Mouse (Mus musculus) CH12.LX (cell line): ENCODE results near the gene Ntng1. TPM values are rescaled to one million over a fixed set of nuclear protein-coding genes. Genes with fewer than 3 reads are reported as not detected.

Experiments
- DNase-seq: peaks from one replicate; pipeline ENCODE4 v3.0.0-alpha.2; 2013; ENCODE audit errors: extremely low read depth
- H3K27ac ChIP-seq: 2 replicates; pipeline ENCODE4 v1.5.1; 2012; ENCODE audit warnings: low read depth, mild to moderate bottlenecking, control low read depth, moderate library complexity; ENCODE audit not compliant: insufficient read depth
- H3K27me3 ChIP-seq: replicated peaks from 2 replicates; pipeline ENCODE3; 2012; ENCODE audit warnings: inconsistent platforms
- H3K36me3 ChIP-seq, 2 experiments: replicated peaks in 1 of 2; 2 replicates each; pipeline versions ENCODE3 to v1.6.1; 2012; ENCODE audit warnings: inconsistent platforms in 1 of 2, low read length in 1 of 2, mild to moderate bottlenecking in 1 of 2, mixed read lengths in 1 of 2, moderate library complexity in 1 of 2; ENCODE audit not compliant: control insufficient read depth in 1 of 2, insufficient read depth in 1 of 2
- H3K4me1 ChIP-seq, 2 experiments: 2 replicates each; pipeline ENCODE4 v1.6.1; 2012; ENCODE audit warnings: inconsistent platforms in 1 of 2, moderate library complexity in 1 of 2; ENCODE audit not compliant: insufficient read depth in 2 of 2, control insufficient read depth in 1 of 2
- H3K4me2 ChIP-seq: 2 replicates; pipeline ENCODE4 v1.6.1; 2012; ENCODE audit warnings: low read depth, mild to moderate bottlenecking, control low read depth; ENCODE audit not compliant: poor library complexity, insufficient read depth, severe bottlenecking
- H3K4me3 ChIP-seq, 3 experiments: fragments of 150-350 bp in 1 of 3; sonication (generic) in 1 of 3; replicated peaks in 1 of 3; 2 replicates each; pipeline versions ENCODE3 to v1.5.1; 2011 to 2012; ENCODE audit warnings: low read depth in 2 of 3, low read length in 2 of 3, mild to moderate bottlenecking in 2 of 3, moderate library complexity in 2 of 3, control low read depth in 1 of 3, improper control_type of control experiment in 1 of 3, inconsistent platforms in 1 of 3, mixed read lengths in 1 of 3; ENCODE audit not compliant: poor library complexity in 1 of 3
- H3K79me2 ChIP-seq: replicated peaks from 2 replicates; pipeline ENCODE4 v1.6.1; 2012; ENCODE audit warnings: mild to moderate bottlenecking, moderate library complexity; ENCODE audit not compliant: control insufficient read depth, poor library complexity, insufficient read depth, severe bottlenecking; ENCODE audit errors: extremely low read depth
- H3K9ac ChIP-seq: 2 replicates; pipeline ENCODE4 v1.6.1; 2012; ENCODE audit warnings: low read depth, mild to moderate bottlenecking, control low read depth, moderate library complexity; ENCODE audit not compliant: insufficient read depth
- H3K9me3 ChIP-seq: replicated peaks from 2 replicates; pipeline ENCODE3; 2012; ENCODE audit warnings: low read length, inconsistent platforms, mixed read lengths
- BHLHE40 ChIP-seq: IDR thresholded peaks from 2 replicates; pipeline ENCODE4 v1.6.1; 2011; ENCODE audit warnings: mild to moderate bottlenecking, low read depth, low read length, improper control_type of control experiment
- CTCF ChIP-seq, 2 experiments: IDR thresholded peaks in 1 of 2; conservative IDR thresholded peaks in 1 of 2; 2 replicates each; pipeline ENCODE4 v1.5.1; 2011 to 2012; ENCODE audit warnings: low read depth in 2 of 2, low read length in 2 of 2, improper control_type of control experiment in 1 of 2, inconsistent platforms in 1 of 2, mild to moderate bottlenecking in 1 of 2, moderate library complexity in 1 of 2
- EP300 ChIP-seq: IDR thresholded peaks from 2 replicates; pipeline ENCODE4 v1.6.1; 2011; ENCODE audit warnings: low read length, improper control_type of control experiment
- ETS1 ChIP-seq: conservative IDR thresholded peaks from 2 replicates; pipeline ENCODE4 v1.6.1; 2012; ENCODE audit warnings: low read depth, mild to moderate bottlenecking, inconsistent platforms, low read length, improper control_type of control experiment, moderate library complexity
- HCFC1 ChIP-seq: IDR thresholded peaks from 2 replicates; pipeline ENCODE4 v1.6.1; 2012; ENCODE audit warnings: low read depth, mild to moderate bottlenecking, inconsistent platforms, low read length, improper control_type of control experiment
- JUND ChIP-seq: conservative IDR thresholded peaks from 2 replicates; pipeline ENCODE4 v1.6.1; 2011; ENCODE audit warnings: low read depth, low read length, improper control_type of control experiment
- KAT2A ChIP-seq: IDR thresholded peaks from 2 replicates; pipeline ENCODE4 v1.6.1; 2012; ENCODE audit warnings: low read length, improper control_type of control experiment, inconsistent platforms; ENCODE audit not compliant: insufficient replicate concordance
- MXI1 ChIP-seq: IDR thresholded peaks from 2 replicates; pipeline ENCODE4 v1.6.1; 2011; ENCODE audit warnings: mild to moderate bottlenecking, low read depth, low read length, improper control_type of control experiment
- NRF1 ChIP-seq: IDR thresholded peaks from 2 replicates; pipeline ENCODE4 v1.6.1; 2014; ENCODE audit warnings: low read depth, mild to moderate bottlenecking, inconsistent platforms, low read length, improper control_type of control experiment, moderate library complexity
- RCOR1 ChIP-seq: conservative IDR thresholded peaks from 2 replicates; pipeline ENCODE4 v1.6.1; 2012; ENCODE audit warnings: low read depth, mild to moderate bottlenecking, inconsistent platforms, low read length, improper control_type of control experiment
- SIN3A ChIP-seq: IDR thresholded peaks from 2 replicates; pipeline ENCODE4 v1.6.1; 2012; ENCODE audit warnings: low read length, improper control_type of control experiment, inconsistent platforms
- SMC3 ChIP-seq: IDR thresholded peaks from 2 replicates; pipeline ENCODE4 v1.6.1; 2011; ENCODE audit warnings: low read depth, low read length, improper control_type of control experiment
- TBP ChIP-seq: conservative IDR thresholded peaks from 2 replicates; pipeline ENCODE4 v1.6.1; 2011; ENCODE audit warnings: low read depth, low read length, improper control_type of control experiment
- UBTF ChIP-seq: IDR thresholded peaks from 2 replicates; pipeline ENCODE4 v1.6.1; 2012; ENCODE audit warnings: low read depth, mild to moderate bottlenecking, inconsistent platforms, low read length, improper control_type of control experiment, moderate library complexity
- ZC3H11A ChIP-seq: IDR thresholded peaks from 2 replicates; pipeline ENCODE4 v1.6.1; 2012; ENCODE audit warnings: low read depth, mild to moderate bottlenecking, inconsistent platforms, low read length, improper control_type of control experiment
- ZNF384 ChIP-seq: IDR thresholded peaks from 2 replicates; pipeline ENCODE4 v1.6.1; 2012; ENCODE audit warnings: low read depth, low read length, improper control_type of control experiment, inconsistent platforms
- dilution Hi-C: fragments of 300-500 bp; cut with MboI; formaldehyde crosslinking; loops from 2 replicates; pipeline ENCODE4 v1.14.3; 2020; ENCODE audit warnings: low sequenced_read_pairs; ENCODE audit not compliant: extremely low pct_unique_long_range_greater_than_20kb, extremely low pct_ligation_motif_present
- in situ Hi-C: fragments of 300-500 bp; cut with MboI; formaldehyde crosslinking; loops from 3 replicates; pipeline ENCODE4 v1.14.3; 2019; ENCODE audit warnings: low sequenced_read_pairs, low pct_ligation_motif_present, low pct_unique_long_range_greater_than_20kb, mixed read lengths
- polyA plus RNA-seq: library from polyadenylated mRNA; unstranded; fragments of >175 nt; gene quantifications from 2 replicates; pipeline ENCODE4 v1.2.1, GENCODE M21; 2012; ENCODE audit warnings: low read depth; ENCODE audit not compliant: insufficient read length
- total RNA-seq, 2 experiments: library from RNA; depleted of rRNA; stranded (reverse); fragments of 300-350 nt in 1 of 2; fragments of >200 nt in 1 of 2; gene quantifications; 2 replicates each; pipeline ENCODE4 v1.2.3; 2012 to 2014

The Ntng1 gene
- total and polyA plus RNA-seq, 3 experiments = not detected

DNA sequence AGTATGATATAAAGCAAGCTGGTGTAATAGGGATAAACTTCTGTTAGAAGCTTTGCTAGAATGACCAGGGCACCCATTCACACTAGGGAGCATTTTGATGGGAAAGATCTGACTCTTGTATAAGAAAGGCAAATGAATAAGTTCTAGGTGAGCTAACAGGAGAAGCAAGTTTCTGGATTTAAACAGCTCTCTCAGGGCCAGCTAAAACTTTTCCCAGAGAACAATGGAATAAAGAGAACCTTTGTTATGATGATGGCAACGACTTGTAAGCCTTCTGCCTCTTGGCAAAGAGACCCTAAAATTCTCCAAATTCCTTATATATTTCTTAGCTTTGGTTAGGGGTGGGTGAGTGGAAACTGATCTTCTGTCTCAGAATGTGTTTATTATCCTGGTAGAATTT is 7.7 kb downstream of the Ntng1 start (continued):
- TF ChIP-seq NRF1 = no peak

DNA sequence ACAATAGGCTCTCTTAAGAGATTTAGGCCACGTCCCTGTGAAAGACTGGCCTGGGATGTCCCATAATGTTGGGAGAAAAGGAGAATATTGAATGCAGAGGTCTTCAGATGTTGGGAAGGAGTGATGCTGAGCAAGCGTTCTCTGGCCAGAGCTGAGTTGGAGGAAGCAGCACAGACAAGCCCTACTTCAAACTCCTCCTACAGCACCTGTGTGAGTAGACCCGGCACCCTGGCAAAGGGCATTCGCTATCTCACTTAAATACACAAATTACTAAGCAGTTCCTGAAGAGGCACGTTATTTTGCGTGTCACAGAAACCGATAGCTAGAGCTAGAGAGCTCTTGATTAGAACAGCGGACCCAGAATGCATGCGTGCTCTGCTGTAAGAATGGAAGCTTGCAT is 10.7 kb downstream of the Ntng1 start:
- in situ Hi-C loops = no loop called here

DNA sequence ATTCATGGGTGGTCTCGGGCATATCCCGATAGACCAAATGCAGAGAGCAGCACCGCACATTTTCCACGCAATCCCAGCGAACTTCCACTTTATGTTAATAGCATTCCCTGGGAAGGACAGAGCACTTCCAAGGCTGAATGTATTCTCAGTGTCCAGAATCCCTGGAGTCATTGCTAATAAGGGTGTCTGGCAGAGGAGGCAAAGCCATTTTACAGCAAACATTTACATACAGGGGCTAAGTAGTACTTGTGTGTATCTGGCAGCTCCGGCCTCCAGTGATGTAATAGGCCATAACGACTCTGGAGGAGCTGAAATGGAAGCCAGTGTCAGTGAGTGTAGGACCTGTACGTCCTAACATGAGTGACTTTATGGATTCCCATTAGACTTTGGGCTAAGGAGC is 11.5 kb downstream of the Ntng1 start:
- Histone ChIP-seq H3K79me2 (no peaks in the 10 kb centered on the region), H3K27ac (no peak overlapping the region), H3K27me3 (no peaks in the 10 kb centered on the region), H3K9me3 (peaks cover 42% of the 10 kb centered on the region), H3K4me2 (no peak overlapping the region), H3K4me1 (no peaks in the 10 kb centered on the region), H3K9ac (no peak overlapping the region), H3K36me3 (no peaks in the 10 kb centered on the region), H3K4me3 (no peak overlapping the region)
- DNase-seq = no peak
- dilution Hi-C loops (no loop called here), in situ Hi-C loops (no loop called here)
- TF ChIP-seq ETS1 = no peak
- no peak for TF ChIP-seq ZNF384
- no peak for TF ChIP-seq HCFC1

More for the DNA sequence above, 10.7 kb downstream of the Ntng1 start:
- H3K4me2 ChIP-seq = no peak overlapping the region
- H3K36me3 ChIP-seq = no peaks in the 10 kb centered on the region
- dilution Hi-C loops = no loop called here
- TF ChIP-seq KAT2A = no peak
- no peak for TF ChIP-seq ZC3H11A
- no peak for TF ChIP-seq CTCF (conservative IDR thresholded peaks at IDR 0.05 in 1 of 2, IDR thresholded peaks at IDR 0.05 in 1 of 2; ENCODE audit: low read depth in 2 of 2, low read length in 2 of 2)
- TF ChIP-seq TBP = no peak
- TF ChIP-seq SIN3A = no peak
- no peak for TF ChIP-seq BHLHE40
- no peak for TF ChIP-seq SMC3
- TF ChIP-seq JUND = no peak
- TF ChIP-seq MXI1 = no peak
- no peak for TF ChIP-seq EP300
- TF ChIP-seq RCOR1 = no peak
- TF ChIP-seq UBTF = no peak
- TF ChIP-seq, all 38 proteins: peak for 0
- Histone ChIP-seq H3K27ac (no peak overlapping the region), H3K4me3 (no peak overlapping the region), H3K27me3 (no peaks in the 10 kb centered on the region), H3K4me1 (no peaks in the 10 kb centered on the region), H3K9me3 (peaks cover 44% of the 10 kb centered on the region), H3K79me2 (no peaks in the 10 kb centered on the region), H3K9ac (no peak overlapping the region)
- DNase-seq = no peak
